Mouse (Mus musculus) erythroblast, embryonic 14.5 days (primary cell): ENCODE results near the gene Ttc39a.

Experiments used
- GATA1 ChIP-seq: IDR thresholded peaks from 2 replicates; pipeline ENCODE4 v1.6.1; 2012; ENCODE audit warnings: low read length, inconsistent platforms, mixed read lengths
- TAL1 ChIP-seq: IDR thresholded peaks from 3 replicates; pipeline ENCODE4 v1.6.1; 2012; ENCODE audit warnings: low read length, inconsistent platforms, mixed read lengths

DNA sequence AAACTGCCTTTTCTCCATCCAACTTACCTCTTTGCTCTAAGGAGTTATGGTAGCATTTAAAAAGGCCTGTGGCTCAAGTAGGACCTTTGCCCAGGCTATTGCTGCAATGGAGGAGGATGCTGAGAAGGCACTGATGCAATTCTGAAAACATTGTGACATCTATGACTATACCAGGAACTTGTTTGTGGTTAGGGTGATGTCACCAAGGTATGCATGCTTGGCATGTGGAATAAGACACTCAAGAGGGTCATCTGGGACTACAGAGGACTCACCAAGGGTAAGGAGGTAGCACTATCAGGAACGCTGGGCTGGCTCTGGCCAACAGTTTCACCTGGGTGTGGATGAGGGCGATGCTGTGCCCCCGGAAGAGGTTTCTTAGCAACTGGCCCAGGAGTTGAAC is 78.2 kb downstream of the Ttc39a start, which contains the start of gene Rnf11:
- TF ChIP-seq TAL1 (no peak), GATA1 (no peak)
